In the genomic region with DNA sequence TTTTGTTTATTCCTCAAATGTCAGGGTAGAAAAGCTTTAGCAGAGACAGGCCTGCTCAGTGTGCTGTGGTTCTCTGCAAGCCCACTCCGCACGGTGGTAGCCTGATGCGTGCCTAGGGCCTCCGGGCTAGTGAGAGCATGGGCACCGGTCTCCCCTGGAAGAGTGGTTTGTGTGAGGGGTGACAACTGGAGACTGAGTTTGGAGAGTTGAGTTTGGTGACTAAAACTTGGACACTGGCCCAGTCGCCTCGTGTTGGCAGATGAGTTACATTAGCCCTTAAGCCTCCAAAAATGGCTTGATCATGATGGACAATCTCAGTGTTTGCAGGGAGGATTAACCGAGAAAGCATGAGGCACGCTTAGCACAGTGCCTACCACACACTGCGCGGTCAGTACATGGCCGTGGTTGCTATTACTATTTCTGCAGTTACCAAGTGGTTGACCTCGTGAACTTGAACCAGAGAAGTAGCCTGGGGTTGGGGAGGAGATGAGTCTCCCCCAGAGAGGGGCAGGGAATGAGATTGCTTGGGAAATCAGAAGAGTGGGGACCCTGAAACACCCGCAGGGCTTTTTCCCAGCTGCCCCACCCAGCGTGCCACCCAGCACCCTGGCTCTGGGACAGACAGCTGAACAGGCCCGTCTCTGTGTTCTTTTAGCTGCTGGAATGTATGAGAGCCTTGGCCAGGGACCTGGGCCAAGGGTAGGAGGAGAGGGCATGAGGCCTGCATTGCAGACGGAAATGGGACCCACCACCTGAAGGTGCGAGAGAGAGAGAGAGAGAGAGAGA, we compare ENCODE assay signal across 11 mouse cellular contexts. TPM values are rescaled to one million over a fixed set of nuclear protein-coding genes. Genes with fewer than 3 reads are reported as not detected.
DNase-seq lines count a peak whose midpoint lies in the region; ATAC-seq and TF ChIP-seq lines count a peak whose summit lies in the region.
"Had no signal": no experiment of that assay in that cellular context is flagged by ENCODE, and none has a peak within 500 bp of the region (broad histone marks: within the 10 kb centered on the region; RNA-seq: fewer than 3 reads in every experiment).

No protein-coding gene starts in this region.

- DNase-seq in heart, adult 11 months, result peak; percentile 94
- DNase-seq in lung, embryonic 14.5 days, result peak; percentile 95
- no peak for DNase-seq in lung, adult 2 months
- peak; percentile 63 for DNase-seq in heart, postnatal 4 days
- no peak for DNase-seq in cerebellum, adult 9-11 months
- no peak for DNase-seq in layer of hippocampus, adult 9-11 months
- DNase-seq: kidney, postnatal 4 days; liver had no signal

- no peak overlapping the region for H3K27ac ChIP-seq in heart, embryonic 11.5 days (ENCODE audit: low read depth, low read length)
- peak overlapping the region; percentile 86 for H3K27ac ChIP-seq in lung, embryonic 14.5 days (ENCODE audit: low read depth)
- H3K27ac ChIP-seq in stomach, embryonic 14.5 days (ENCODE audit: low read length), result no peak overlapping the region; the same call in 1 of the 2 replicates

- no peak overlapping the region for H3K4me2 ChIP-seq in heart, embryonic 11.5 days
- peak overlapping the region; percentile 29; the same call in 1 of the 2 replicates for H3K4me2 ChIP-seq in lung, embryonic 14.5 days
- no peak overlapping the region for H3K4me2 ChIP-seq in stomach, embryonic 14.5 days (replicated peaks; ENCODE audit: low read depth, low read length)

- no peak for TF ChIP-seq POLR2A in lung, adult 2 months (IDR thresholded peaks at IDR 0.05; ENCODE audit: borderline replicate concordance, extremely low read depth, low read depth, low read length)

- WGBS in heart, embryonic 11.5 days (ENCODE audit: insufficient replicate concordance), result 69% methylated on average over 18 of the region's 18 CpGs
- WGBS in lung, embryonic 14.5 days, result 41% methylated on average over 18 of the region's 18 CpGs
- WGBS in lung, adult 2 months, result 62% methylated on average over 18 of the region's 18 CpGs
- WGBS in stomach, embryonic 14.5 days, result 55% methylated on average over 18 of the region's 18 CpGs

- no peak for TF ChIP-seq CTCF in lung, embryonic 14.5 days (IDR thresholded peaks at IDR 0.05; ENCODE audit: low read depth)
- no peak for TF ChIP-seq CTCF in lung, adult 2 months (IDR thresholded peaks at IDR 0.05; ENCODE audit: insufficient read depth, low read length)

- no peak overlapping the region for H3K4me3 ChIP-seq in heart, embryonic 11.5 days (ENCODE audit: low read depth, low read length)
- no peak overlapping the region for H3K4me3 ChIP-seq in lung, embryonic 14.5 days (ENCODE audit: low read depth, low read length)
- H3K4me3 ChIP-seq in lung, adult 2 months (replicated peaks; ENCODE audit: extremely low read depth, low read depth, low read length), result no peak overlapping the region
- H3K4me3 ChIP-seq in stomach, embryonic 14.5 days (ENCODE audit: low read depth, low read length), result no peak overlapping the region

- no peaks in the 10 kb centered on the region for H3K27me3 ChIP-seq in heart, embryonic 11.5 days (ENCODE audit: control insufficient read depth, insufficient read depth, low read length)
- H3K27me3 ChIP-seq in lung, embryonic 14.5 days (ENCODE audit: insufficient read depth, low read length), result no peaks in the 10 kb centered on the region
- H3K27me3 ChIP-seq in stomach, embryonic 14.5 days (ENCODE audit: control insufficient read depth, insufficient read depth, low read length), result no peaks in the 10 kb centered on the region

- H3K4me1 ChIP-seq in heart, embryonic 11.5 days (ENCODE audit: control insufficient read depth, insufficient read depth, low read length), result peaks cover 25% of the 10 kb centered on the region
- peaks cover 21% of the 10 kb centered on the region for H3K4me1 ChIP-seq in lung, embryonic 14.5 days (ENCODE audit: insufficient read depth)
- no peaks in the 10 kb centered on the region; the same call in 1 of the 2 replicates for H3K4me1 ChIP-seq in lung, adult 2 months (ENCODE audit: control insufficient read depth, insufficient read depth, low read length)
- H3K4me1 ChIP-seq in stomach, embryonic 14.5 days (ENCODE audit: control insufficient read depth, insufficient read depth, low read length), result peaks cover 26% of the 10 kb centered on the region

- no peaks in the 10 kb centered on the region for H3K9me3 ChIP-seq in heart, embryonic 11.5 days (replicated peaks; ENCODE audit: control insufficient read depth, low read length)
- H3K9me3 ChIP-seq in lung, embryonic 14.5 days (ENCODE audit: low read depth, low read length), result no peaks in the 10 kb centered on the region
- H3K9me3 ChIP-seq in stomach, embryonic 14.5 days (ENCODE audit: control insufficient read depth, low read depth, low read length), result no peaks in the 10 kb centered on the region

- no peak overlapping the region for H3K9ac ChIP-seq in heart, embryonic 11.5 days (ENCODE audit: low read depth, low read length)
- no peak overlapping the region for H3K9ac ChIP-seq in lung, embryonic 14.5 days
- H3K9ac ChIP-seq in stomach, embryonic 14.5 days (replicated peaks; ENCODE audit: low read depth, low read length), result no peak overlapping the region

- no peak for ATAC-seq in heart, embryonic 11.5 days (replicated peaks; ENCODE audit: insufficient number of reproducible peaks, low FRiP score, low TSS enrichment)
- ATAC-seq in lung, embryonic 14.5 days (ENCODE audit: insufficient read depth), result peak; percentile 83
- 0 out of 2 replicates have a peak, but pooled peaks have one; percentile 10 for ATAC-seq in stomach, embryonic 14.5 days (ENCODE audit: insufficient number of reproducible peaks, insufficient read depth, low FRiP score, low read depth)
- ATAC-seq: forebrain, embryonic 14.5 days had no signal

- no peaks in the 10 kb centered on the region for H3K36me3 ChIP-seq in heart, embryonic 11.5 days (ENCODE audit: control insufficient read depth, insufficient read depth, low read length)
- H3K36me3 ChIP-seq in lung, embryonic 14.5 days (ENCODE audit: insufficient read depth), result peaks cover 51% of the 10 kb centered on the region
- H3K36me3 ChIP-seq in stomach, embryonic 14.5 days (ENCODE audit: control insufficient read depth, insufficient read depth, low read length), result peaks cover 21% of the 10 kb centered on the region

RNA-seq across cellular contexts. Expression of a gene that starts 20.0 kb away (rescaled TPM):
- polyA plus RNA-seq in heart, embryonic 11.5 days (2014; fragmentation: Nextera tagmentation; extraction: Ambion mirVana), result 4.2 and 4.9 TPM in 2 replicates
- 23.8 and 30.4 TPM in 2 replicates for polyA plus RNA-seq in lung, embryonic 14.5 days (2014; fragmentation: Nextera tagmentation; extraction: Ambion mirVana)
- 5.6 and 7.2 TPM in 2 replicates for polyA plus RNA-seq in lung, adult 2 months (2012; rRNA removed)
- total RNA-seq in heart, postnatal 4 days (2021), result 10 to 100 TPM; 17.5 to 17.6 TPM
- polyA plus RNA-seq in stomach, embryonic 14.5 days (2014; fragmentation: Nextera tagmentation; extraction: Ambion mirVana), result 17.9 and 20.1 TPM in 2 replicates

Comparison
In these comparisons a context has a peak if more than half of its experiments do, and no peak if none do; other contexts are left out.
1. DNase-seq: peak in heart, adult 11 months (single experiment), lung, embryonic 14.5 days (single experiment) and heart, postnatal 4 days (single experiment); none in lung, adult 2 months (single experiment), cerebellum, adult 9-11 months (single experiment) and layer of hippocampus, adult 9-11 months (single experiment).